Mouse (Mus musculus): Measurements from ENCODE around the gene Txndc8. TPM values are rescaled to one million over a fixed set of nuclear protein-coding genes. Genes with fewer than 3 reads are reported as not detected.

The Txndc8 gene
- polyA plus RNA-seq, 1 experiment, result not detected

GRCm38 (mm10) chr4:57949866-57950265 lies 59.1 kb downstream of the Txndc8 start:
- H3K4me3 ChIP-seq (ENCODE audit: low read depth, low read length), result no peak overlapping the region
- no peak overlapping the region for H3K9ac ChIP-seq (ENCODE audit: low read depth, poor library complexity, severe bottlenecking)
- H3K9me3 ChIP-seq (replicated peaks; ENCODE audit: control insufficient read depth, insufficient read depth, low read length, poor library complexity, severe bottlenecking), result no peaks in the 10 kb centered on the region
- TF ChIP-seq POLR2A (IDR thresholded peaks at IDR 0.05; ENCODE audit: insufficient read depth, low read length) (no peak), CTCF (IDR thresholded peaks at IDR 0.05; ENCODE audit: low read depth, low read length) (no peak), EP300 (IDR thresholded peaks at IDR 0.05; ENCODE audit: insufficient read depth, low read depth, low read length) (no peak)
- peaks cover 71% of the 10 kb centered on the region for H3K36me3 ChIP-seq (ENCODE audit: control insufficient read depth, insufficient read depth, low read length, poor library complexity, severe bottlenecking)
- peaks cover 4% of the 10 kb centered on the region for H3K4me1 ChIP-seq (ENCODE audit: control insufficient read depth, insufficient read depth, low read length)
- H3K27ac ChIP-seq (ENCODE audit: insufficient read depth, low read length), result no peak overlapping the region
- no peaks in the 10 kb centered on the region for H3K27me3 ChIP-seq (ENCODE audit: control insufficient read depth, insufficient read depth, low read length, poor library complexity, severe bottlenecking)

DNA sequence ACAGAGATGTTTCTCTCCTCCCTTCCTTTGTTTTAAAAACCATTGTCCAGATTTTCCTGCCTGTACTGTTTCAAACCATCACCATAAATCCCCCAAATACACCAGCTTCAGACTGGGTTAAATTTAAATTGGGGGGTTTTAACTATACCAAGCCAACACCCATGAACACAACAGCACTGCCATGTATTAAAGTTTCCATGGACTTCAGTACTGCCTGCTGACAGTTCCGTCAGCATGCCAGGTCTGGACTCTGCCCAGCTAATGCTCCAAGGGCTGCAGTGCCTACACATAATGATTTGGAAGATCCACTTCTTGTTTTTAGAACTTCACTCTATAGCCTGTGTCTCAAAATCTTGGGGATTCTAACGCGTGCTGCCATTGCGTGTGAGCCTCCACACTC lies 61.4 kb downstream of the Txndc8 start:
- H3K36me3 ChIP-seq (ENCODE audit: control insufficient read depth, insufficient read depth, low read length, poor library complexity, severe bottlenecking), result peaks cover 84% of the 10 kb centered on the region
- no peak overlapping the region for H3K4me3 ChIP-seq (ENCODE audit: low read depth, low read length)
- TF ChIP-seq EP300 (IDR thresholded peaks at IDR 0.05; ENCODE audit: insufficient read depth, low read depth, low read length) (no peak), POLR2A (IDR thresholded peaks at IDR 0.05; ENCODE audit: insufficient read depth, low read length) (no peak), CTCF (IDR thresholded peaks at IDR 0.05; ENCODE audit: low read depth, low read length) (no peak)

DNA sequence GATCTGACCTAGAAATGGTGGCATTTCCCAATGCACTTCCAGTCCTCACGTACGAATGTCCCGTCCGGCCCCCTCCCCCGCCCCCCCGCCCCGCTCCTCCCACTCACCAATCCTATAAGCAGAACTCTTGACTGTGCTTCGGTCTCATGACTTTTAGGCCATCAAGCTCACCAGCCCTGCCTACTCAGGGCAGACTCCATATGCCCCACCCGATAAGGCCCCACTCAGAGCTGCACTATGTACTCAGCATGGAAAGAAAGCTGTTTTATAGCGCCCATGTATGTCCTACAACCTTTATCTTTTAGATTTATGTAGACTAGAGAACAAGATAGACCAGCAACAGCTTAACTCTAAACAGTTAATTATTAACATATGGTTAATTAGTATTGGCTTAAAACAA lies 61.9 kb downstream of the Txndc8 start:
- H3K4me1 ChIP-seq (ENCODE audit: control insufficient read depth, insufficient read depth, low read length), result peaks cover 4% of the 10 kb centered on the region
- H3K9ac ChIP-seq (ENCODE audit: low read depth, poor library complexity, severe bottlenecking), result no peak overlapping the region
- H3K4me3 ChIP-seq (ENCODE audit: low read depth, low read length), result no peak overlapping the region
- H3K9me3 ChIP-seq (replicated peaks; ENCODE audit: control insufficient read depth, insufficient read depth, low read length, poor library complexity, severe bottlenecking), result no peaks in the 10 kb centered on the region
- no peaks in the 10 kb centered on the region for H3K27me3 ChIP-seq (ENCODE audit: control insufficient read depth, insufficient read depth, low read length, poor library complexity, severe bottlenecking)
- H3K27ac ChIP-seq (ENCODE audit: insufficient read depth, low read length), result no peak overlapping the region
- peaks cover 80% of the 10 kb centered on the region for H3K36me3 ChIP-seq (ENCODE audit: control insufficient read depth, insufficient read depth, low read length, poor library complexity, severe bottlenecking)
- no peak for TF ChIP-seq EP300 (IDR thresholded peaks at IDR 0.05; ENCODE audit: insufficient read depth, low read depth, low read length)
- TF ChIP-seq POLR2A (IDR thresholded peaks at IDR 0.05; ENCODE audit: insufficient read depth, low read length), result no peak

More for the DNA sequence above, 61.4 kb downstream of the Txndc8 start:
- Histone ChIP-seq H3K27me3 (ENCODE audit: control insufficient read depth, insufficient read depth, low read length, poor library complexity, severe bottlenecking) (no peaks in the 10 kb centered on the region), H3K9me3 (replicated peaks; ENCODE audit: control insufficient read depth, insufficient read depth, low read length, poor library complexity, severe bottlenecking) (no peaks in the 10 kb centered on the region), H3K9ac (ENCODE audit: low read depth, poor library complexity, severe bottlenecking) (no peak overlapping the region), H3K4me1 (ENCODE audit: control insufficient read depth, insufficient read depth, low read length) (peaks cover 4% of the 10 kb centered on the region), H3K27ac (ENCODE audit: insufficient read depth, low read length) (no peak overlapping the region)

DNA sequence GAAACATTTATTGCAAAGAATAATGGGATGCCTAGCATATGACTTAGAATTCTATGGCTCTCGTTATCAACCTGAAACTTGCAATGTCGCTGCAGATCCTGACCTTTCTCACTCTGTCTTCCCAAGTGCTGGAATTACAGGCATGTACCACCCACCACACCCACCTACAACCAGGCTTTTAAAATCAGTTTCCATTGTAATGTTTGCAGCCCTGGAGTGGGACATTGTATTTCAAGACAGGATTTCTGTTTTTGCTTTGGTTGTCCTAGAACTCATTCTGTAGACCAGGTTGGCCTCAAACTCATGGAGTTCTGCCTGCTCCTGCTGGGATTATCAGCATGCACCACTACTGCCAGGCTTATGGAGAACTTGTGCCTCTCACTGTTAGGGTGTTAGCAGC lies 66.0 kb downstream of the Txndc8 start:
- TF ChIP-seq EP300 (IDR thresholded peaks at IDR 0.05; ENCODE audit: insufficient read depth, low read depth, low read length) (no peak), POLR2A (IDR thresholded peaks at IDR 0.05; ENCODE audit: insufficient read depth, low read length) (no peak), CTCF (IDR thresholded peaks at IDR 0.05; ENCODE audit: low read depth, low read length) (no peak)
- H3K27ac ChIP-seq (ENCODE audit: insufficient read depth, low read length), result no peak overlapping the region
- H3K4me1 ChIP-seq (ENCODE audit: control insufficient read depth, insufficient read depth, low read length), result peaks cover 2% of the 10 kb centered on the region
- no peak overlapping the region for H3K9ac ChIP-seq (ENCODE audit: low read depth, poor library complexity, severe bottlenecking)
- H3K36me3 ChIP-seq (ENCODE audit: control insufficient read depth, insufficient read depth, low read length, poor library complexity, severe bottlenecking), result peaks cover 38% of the 10 kb centered on the region
- no peaks in the 10 kb centered on the region for H3K27me3 ChIP-seq (ENCODE audit: control insufficient read depth, insufficient read depth, low read length, poor library complexity, severe bottlenecking)
- no peak overlapping the region for H3K4me3 ChIP-seq (ENCODE audit: low read depth, low read length)
- H3K9me3 ChIP-seq (replicated peaks; ENCODE audit: control insufficient read depth, insufficient read depth, low read length, poor library complexity, severe bottlenecking), result no peaks in the 10 kb centered on the region

GRCm38 (mm10) chr4:57940631-57941030 lies 68.3 kb downstream of the Txndc8 start:
- H3K36me3 ChIP-seq (ENCODE audit: control insufficient read depth, insufficient read depth, low read length, poor library complexity, severe bottlenecking), result peaks cover 22% of the 10 kb centered on the region

GRCm38 (mm10) chr4:57937292-57937691 lies 71.6 kb downstream of the Txndc8 start:
- H3K27me3 ChIP-seq (ENCODE audit: control insufficient read depth, insufficient read depth, low read length, poor library complexity, severe bottlenecking), result no peaks in the 10 kb centered on the region
- no peak overlapping the region for H3K4me3 ChIP-seq (ENCODE audit: low read depth, low read length)
- H3K4me1 ChIP-seq (ENCODE audit: control insufficient read depth, insufficient read depth, low read length), result no peaks in the 10 kb centered on the region
- no peaks in the 10 kb centered on the region for H3K9me3 ChIP-seq (replicated peaks; ENCODE audit: control insufficient read depth, insufficient read depth, low read length, poor library complexity, severe bottlenecking)
- no peaks in the 10 kb centered on the region for H3K36me3 ChIP-seq (ENCODE audit: control insufficient read depth, insufficient read depth, low read length, poor library complexity, severe bottlenecking)
- no peak for TF ChIP-seq POLR2A (IDR thresholded peaks at IDR 0.05; ENCODE audit: insufficient read depth, low read length)
- no peak for TF ChIP-seq EP300 (IDR thresholded peaks at IDR 0.05; ENCODE audit: insufficient read depth, low read depth, low read length)
- TF ChIP-seq CTCF (IDR thresholded peaks at IDR 0.05; ENCODE audit: low read depth, low read length), result no peak
- no peak overlapping the region for H3K9ac ChIP-seq (ENCODE audit: low read depth, poor library complexity, severe bottlenecking)
- H3K27ac ChIP-seq (ENCODE audit: insufficient read depth, low read length), result no peak overlapping the region

More at GRCm38 (mm10) chr4:57940631-57941030, 68.3 kb downstream of the Txndc8 start:
- Histone ChIP-seq H3K9me3 (replicated peaks; ENCODE audit: control insufficient read depth, insufficient read depth, low read length, poor library complexity, severe bottlenecking) (no peaks in the 10 kb centered on the region), H3K27ac (ENCODE audit: insufficient read depth, low read length) (no peak overlapping the region), H3K27me3 (ENCODE audit: control insufficient read depth, insufficient read depth, low read length, poor library complexity, severe bottlenecking) (no peaks in the 10 kb centered on the region), H3K4me1 (ENCODE audit: control insufficient read depth, insufficient read depth, low read length) (no peaks in the 10 kb centered on the region), H3K4me3 (ENCODE audit: low read depth, low read length) (no peak overlapping the region), H3K9ac (ENCODE audit: low read depth, poor library complexity, severe bottlenecking) (no peak overlapping the region)
- TF ChIP-seq CTCF (IDR thresholded peaks at IDR 0.05; ENCODE audit: low read depth, low read length) (no peak), POLR2A (IDR thresholded peaks at IDR 0.05; ENCODE audit: insufficient read depth, low read length) (no peak)
